Mouse (Mus musculus) central nervous system, embryonic 18 days (tissue): ENCODE measurements around the gene Hnf1a. TPM values are rescaled to one million over a fixed set of nuclear protein-coding genes. Genes with fewer than 3 reads are reported as not detected.

Experiments used
- polyA plus RNA-seq: library from polyadenylated mRNA; depleted of rRNA; stranded (reverse); fragments of >200 nt; gene quantifications from 2 replicates; pipeline ENCODE4 v1.2.3, GENCODE M21; 2012; rRNA removed

Gene Hnf1a
- polyA plus RNA-seq = not detected in 2 replicates

GRCm38 (mm10) chr5:114970824-114971227 is at the start of gene Hnf1a:
TSS of gene Hnf1a (minus strand) at chr5:114971094.

GRCm38 (mm10) chr5:115010577-115011216 is 39.8 kb upstream of the Hnf1a start, which contains the start of gene Sppl3:
TSS of gene Sppl3 (plus strand) at chr5:115011137.

DNA sequence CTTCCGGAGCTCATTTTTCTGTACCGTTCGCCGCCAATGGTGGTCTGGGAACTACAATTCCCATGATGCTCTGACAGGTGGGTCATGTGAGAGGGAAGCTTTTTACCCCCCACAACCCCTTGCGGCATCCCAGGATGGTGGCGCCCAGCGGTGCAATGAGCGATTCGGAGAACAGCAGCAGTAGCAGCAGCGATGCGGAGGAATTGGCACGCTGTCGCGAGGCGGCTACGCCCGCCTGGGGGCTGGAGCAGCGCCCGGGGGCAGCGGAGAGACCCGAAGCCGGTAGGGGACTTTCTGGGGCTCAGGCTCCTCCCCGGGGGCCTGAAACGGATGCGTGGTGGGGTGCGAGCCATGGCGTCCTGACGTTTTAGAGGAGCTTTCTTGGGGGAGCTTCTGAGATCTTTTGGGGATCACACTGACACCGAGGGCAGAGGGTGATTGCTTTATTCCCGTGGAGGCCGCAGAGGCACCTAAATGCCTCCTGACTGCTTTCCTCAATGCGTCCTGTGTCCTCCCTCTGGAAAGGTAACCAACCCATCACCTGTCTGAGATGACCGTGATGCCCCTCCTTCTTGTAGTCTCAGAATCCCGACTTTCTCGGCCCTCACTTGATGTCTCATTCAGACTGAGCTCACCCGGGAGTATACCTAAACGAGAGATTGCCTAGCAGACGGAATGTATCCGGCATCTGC is 28.7 kb downstream of the Hnf1a start, which contains the start of gene 2210016L21Rik:
2210016L21Rik (plus strand) TSS at position 85 of the 692 bp plus-strand sequence.

GRCm38 (mm10) chr5:114922998-114923473 is 47.9 kb downstream of the Hnf1a start, which contains the start of gene Oasl1:
TSS of gene Oasl1 (plus strand) at chr5:114923240.

Other genes starting within 250 kb of the Hnf1a start
- gene Ankrd13a, start 196.4 kb downstream of the Hnf1a start, polyA plus RNA-seq = 41.3 and 44.4 TPM in 2 replicates
- gene Git2, start 195.6 kb downstream of the Hnf1a start, polyA plus RNA-seq = 50.3 and 50.9 TPM in 2 replicates
- 248 and 254 TPM in 2 replicates for gene 1500011B03Rik, start 147.6 kb downstream of the Hnf1a start, polyA plus RNA-seq
- gene 4930519G04Rik, start 117.4 kb downstream of the Hnf1a start, polyA plus RNA-seq = not detected in 2 replicates
- 2.7 and 3.0 TPM in 2 replicates for gene Gm9936, start 112.4 kb downstream of the Hnf1a start, polyA plus RNA-seq
- 5.6 and 7.2 TPM in 2 replicates for gene Oasl2, start 74.2 kb downstream of the Hnf1a start, polyA plus RNA-seq
- 0.32 and 0.71 TPM in 2 replicates for gene Oasl1, start 47.9 kb downstream of the Hnf1a start, polyA plus RNA-seq
- gene 2210016L21Rik, start 28.9 kb downstream of the Hnf1a start, polyA plus RNA-seq = 97.8 and 102 TPM in 2 replicates
- gene Sppl3, start 40.0 kb upstream of the Hnf1a start, polyA plus RNA-seq = 96.3 and 106 TPM in 2 replicates
- 0.21 and 0.31 TPM in 2 replicates for gene Gm10401, start 127.2 kb upstream of the Hnf1a start, polyA plus RNA-seq
- 14.5 and 16.4 TPM in 2 replicates for gene Acads, start 148.3 kb upstream of the Hnf1a start, polyA plus RNA-seq
- 35.1 and 37.4 TPM in 2 replicates for gene Unc119b, start 163.9 kb upstream of the Hnf1a start, polyA plus RNA-seq
- gene Mlec, start 187.1 kb upstream of the Hnf1a start, polyA plus RNA-seq = 61.9 and 66.2 TPM in 2 replicates
- gene Cabp1, start 223.3 kb upstream of the Hnf1a start, polyA plus RNA-seq = 54.7 and 57.3 TPM in 2 replicates